ENCODE assay signal across 13 mouse cellular contexts in genomic region chr19:45622144-45622543, GRCm38 (mm10).
"Had no signal": no experiment of that assay in that cellular context is flagged by ENCODE, and none has a peak within 500 bp of the region (broad histone marks: within the 10 kb centered on the region; RNA-seq: fewer than 3 reads in every experiment).

No protein-coding gene starts in this region.

- H3K4me2 ChIP-seq: liver, embryonic 11.5 days; liver, embryonic 15.5 days had no signal

- ATAC-seq: intestine, embryonic 16.5 days; lung, postnatal 0 days had no signal

- H3K9ac ChIP-seq: liver, embryonic 15.5 days had no signal

- H3K4me3 ChIP-seq: liver, embryonic 15.5 days; midbrain, embryonic 10.5 days; myocyte had no signal

- H3K27ac ChIP-seq: liver, embryonic 15.5 days; midbrain, embryonic 10.5 days had no signal

- H3K27me3 ChIP-seq: liver, embryonic 15.5 days had no signal

- DNase-seq: kidney, adult 2 months; left cerebral cortex, postnatal 4 days; lung, adult 2 months; lung, postnatal 36 days; right cerebral cortex, adult 18-20 months; right cerebral cortex, postnatal 25 days; thymus, postnatal 36 days had no signal

- H3K9me3 ChIP-seq: liver, embryonic 15.5 days; midbrain, embryonic 10.5 days had no signal
